Comparison of ENCODE assay signal across 13 mouse cellular contexts in the genomic region with DNA sequence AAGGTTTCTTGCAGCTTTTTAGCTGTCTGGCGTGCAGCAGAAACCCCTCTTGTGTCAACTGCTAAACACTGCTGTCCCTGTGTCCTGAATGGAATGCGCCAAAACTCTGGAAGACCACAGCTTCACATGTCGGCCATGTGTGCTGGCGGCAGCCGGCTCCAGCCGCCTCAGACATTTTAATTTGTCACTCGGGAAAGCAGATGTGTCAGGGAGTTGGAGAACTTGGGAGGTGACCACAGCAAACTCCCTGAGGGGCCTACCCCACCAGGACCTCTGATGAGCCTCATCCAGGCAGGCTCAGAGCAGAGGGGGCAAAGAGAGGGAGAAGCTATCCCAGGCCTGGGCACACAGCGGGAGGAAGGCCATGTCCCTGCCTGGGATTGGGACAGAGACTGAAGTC.
DNase-seq lines count a peak whose midpoint lies in the region; ATAC-seq and TF ChIP-seq lines count a peak whose summit lies in the region.
"Had no signal": no experiment of that assay in that cellular context is flagged by ENCODE, and none has a peak within 500 bp of the region (broad histone marks: within the 10 kb centered on the region; RNA-seq: fewer than 3 reads in every experiment).

No protein-coding gene starts in this region.

- no peaks in the 10 kb centered on the region for H3K27me3 ChIP-seq in hindbrain, embryonic 10.5 days (ENCODE audit: insufficient read depth, poor library complexity, severe bottlenecking)
- no peaks in the 10 kb centered on the region for H3K27me3 ChIP-seq in hindbrain, embryonic 16.5 days (replicated peaks; ENCODE audit: control insufficient read depth, insufficient read depth, low read length)
- no peaks in the 10 kb centered on the region for H3K27me3 ChIP-seq in limb, embryonic 11.5 days (ENCODE audit: control insufficient read depth, insufficient read depth, low read length)
- no peaks in the 10 kb centered on the region for H3K27me3 ChIP-seq in liver, embryonic 11.5 days (replicated peaks; ENCODE audit: control insufficient read depth, insufficient read depth, low read length)
- H3K27me3 ChIP-seq in forebrain, embryonic 11.5 days (ENCODE audit: control insufficient read depth, insufficient read depth, low read length), result no peaks in the 10 kb centered on the region

- peak overlapping the region; percentile 56; the same call in 1 of the 2 replicates for H3K27ac ChIP-seq in hindbrain, embryonic 10.5 days
- H3K27ac ChIP-seq in hindbrain, embryonic 16.5 days (ENCODE audit: low read depth, low read length), result no peak overlapping the region
- peak overlapping the region; percentile 72 for H3K27ac ChIP-seq in limb, embryonic 11.5 days (replicated peaks; ENCODE audit: low read depth, low read length)
- H3K27ac ChIP-seq in liver, embryonic 11.5 days (ENCODE audit: low read depth, low read length), result no peak overlapping the region
- no peak overlapping the region for H3K27ac ChIP-seq in forebrain, embryonic 11.5 days (ENCODE audit: low read depth, low read length)
- H3K27ac ChIP-seq: gastrocnemius, adult 2 months; hindbrain, embryonic 14.5 days had no signal

- no peak overlapping the region for H3K9ac ChIP-seq in hindbrain, embryonic 16.5 days (ENCODE audit: low read depth, low read length)
- H3K9ac ChIP-seq in limb, embryonic 11.5 days (ENCODE audit: low read length), result no peak overlapping the region
- H3K9ac ChIP-seq in liver, embryonic 11.5 days (ENCODE audit: low read depth, low read length), result no peak overlapping the region
- H3K9ac ChIP-seq in forebrain, embryonic 11.5 days (ENCODE audit: low read length), result no peak overlapping the region
- H3K9ac ChIP-seq: hindbrain, embryonic 14.5 days had no signal

- no peaks in the 10 kb centered on the region for H3K36me3 ChIP-seq in hindbrain, embryonic 10.5 days
- H3K36me3 ChIP-seq in hindbrain, embryonic 16.5 days (ENCODE audit: control insufficient read depth, insufficient read depth, low read length), result no peaks in the 10 kb centered on the region
- no peaks in the 10 kb centered on the region for H3K36me3 ChIP-seq in limb, embryonic 11.5 days (ENCODE audit: control insufficient read depth, insufficient read depth, low read length)
- H3K36me3 ChIP-seq in liver, embryonic 11.5 days (ENCODE audit: control insufficient read depth, insufficient read depth, low read length), result no peaks in the 10 kb centered on the region
- no peaks in the 10 kb centered on the region for H3K36me3 ChIP-seq in forebrain, embryonic 11.5 days (ENCODE audit: control insufficient read depth, insufficient read depth, low read length)

- peaks cover 15% of the 10 kb centered on the region for H3K4me1 ChIP-seq in hindbrain, embryonic 10.5 days (replicated peaks)
- H3K4me1 ChIP-seq in hindbrain, embryonic 16.5 days (ENCODE audit: control insufficient read depth, insufficient read depth, low read depth, low read length), result no peaks in the 10 kb centered on the region; the same call in 1 of the 2 replicates
- H3K4me1 ChIP-seq in limb, embryonic 11.5 days (ENCODE audit: control insufficient read depth, insufficient read depth, low read length), result peaks cover 16% of the 10 kb centered on the region; the same call in 1 of the 2 replicates
- no peaks in the 10 kb centered on the region for H3K4me1 ChIP-seq in liver, embryonic 11.5 days (replicated peaks; ENCODE audit: control insufficient read depth, insufficient read depth, low read length)
- no peaks in the 10 kb centered on the region for H3K4me1 ChIP-seq in forebrain, embryonic 11.5 days (replicated peaks; ENCODE audit: control insufficient read depth, insufficient read depth, low read length)

- WGBS in hindbrain, embryonic 10.5 days, result 61% methylated on average over 8 of the region's 8 CpGs
- 56% methylated on average over 8 of the region's 8 CpGs for WGBS in hindbrain, embryonic 16.5 days
- WGBS in limb, embryonic 11.5 days, result 23% methylated on average over 8 of the region's 8 CpGs
- WGBS in liver, embryonic 11.5 days, result 69% methylated on average over 8 of the region's 8 CpGs
- WGBS in forebrain, embryonic 11.5 days, result 85% methylated on average over 8 of the region's 8 CpGs

- no peak for ATAC-seq in hindbrain, embryonic 16.5 days
- ATAC-seq in limb, embryonic 11.5 days (ENCODE audit: insufficient number of reproducible peaks, low FRiP score, low TSS enrichment, low read depth), result peak; percentile 72; the same call in 1 of the 2 replicates
- ATAC-seq in liver, embryonic 11.5 days (replicated peaks; ENCODE audit: low FRiP score), result no peak
- no peak for ATAC-seq in forebrain, embryonic 11.5 days (replicated peaks; ENCODE audit: low FRiP score)

- peak; percentile 16 for DNase-seq in hindbrain, embryonic 10.5 days (ENCODE audit: low spot score)
- peak; percentile 11 for DNase-seq in 3134 (ENCODE audit: extremely low read depth, insufficient read length, low spot score)
- DNase-seq in brain, embryonic 14.5 days (ENCODE audit: low read depth), result peak; percentile 12
- DNase-seq in limb, embryonic 11.5 days (ENCODE audit: low spot score), result peak; percentile 74
- DNase-seq in liver, embryonic 11.5 days (ENCODE audit: low spot score), result no peak
- DNase-seq in forebrain, embryonic 11.5 days (ENCODE audit: low spot score), result no peak
- DNase-seq: cerebellum, adult 2 months; gastrocnemius, adult 2 months; left cerebral cortex, postnatal 4 days; lung, postnatal 36 days; spleen, adult 18-20 months had no signal

- no peak for TF ChIP-seq CTCF in brain, embryonic 14.5 days (IDR thresholded peaks at IDR 0.05; ENCODE audit: borderline replicate concordance, extremely low read depth, insufficient read depth, insufficient read length)

- H3K9me3 ChIP-seq in hindbrain, embryonic 10.5 days, result no peaks in the 10 kb centered on the region
- H3K9me3 ChIP-seq in hindbrain, embryonic 16.5 days (ENCODE audit: control insufficient read depth, low read length), result no peaks in the 10 kb centered on the region
- H3K9me3 ChIP-seq in limb, embryonic 11.5 days (ENCODE audit: control insufficient read depth, low read length), result no peaks in the 10 kb centered on the region
- H3K9me3 ChIP-seq in liver, embryonic 11.5 days (ENCODE audit: control insufficient read depth, low read length), result no peaks in the 10 kb centered on the region
- no peaks in the 10 kb centered on the region for H3K9me3 ChIP-seq in forebrain, embryonic 11.5 days (ENCODE audit: control insufficient read depth, low read length)

- H3K4me2 ChIP-seq in hindbrain, embryonic 16.5 days (ENCODE audit: low read length), result no peak overlapping the region
- H3K4me2 ChIP-seq in limb, embryonic 11.5 days (ENCODE audit: low read depth, severe bottlenecking), result 0 out of 2 replicates have a peak overlapping the region, but pooled peaks have one; percentile 3
- H3K4me2 ChIP-seq in liver, embryonic 11.5 days, result no peak overlapping the region
- no peak overlapping the region for H3K4me2 ChIP-seq in forebrain, embryonic 11.5 days (ENCODE audit: low read depth, low read length, severe bottlenecking)
- H3K4me2 ChIP-seq: hindbrain, embryonic 14.5 days had no signal

- TF ChIP-seq POLR2A in brain, embryonic 14.5 days (IDR thresholded peaks at IDR 0.05; ENCODE audit: borderline replicate concordance, extremely low read depth, insufficient read depth, insufficient read length, poor library complexity, severe bottlenecking), result no peak

- no peak overlapping the region for H3K4me3 ChIP-seq in hindbrain, embryonic 10.5 days
- H3K4me3 ChIP-seq in hindbrain, embryonic 16.5 days (ENCODE audit: low read length), result no peak overlapping the region
- no peak overlapping the region for H3K4me3 ChIP-seq in limb, embryonic 11.5 days (ENCODE audit: low read depth, low read length)
- H3K4me3 ChIP-seq in liver, embryonic 11.5 days (ENCODE audit: low read depth, low read length), result no peak overlapping the region
- no peak overlapping the region for H3K4me3 ChIP-seq in forebrain, embryonic 11.5 days (ENCODE audit: low read depth, low read length)
- H3K4me3 ChIP-seq: gastrocnemius, adult 2 months had no signal

Comparison
In these comparisons a context has a peak if more than half of its experiments do, and no peak if none do; other contexts are left out.
1. H3K27ac ChIP-seq: peak in hindbrain, embryonic 10.5 days (single experiment) and limb, embryonic 11.5 days (single experiment); none in hindbrain, embryonic 16.5 days (single experiment), liver, embryonic 11.5 days (single experiment) and forebrain, embryonic 11.5 days (single experiment).
2. DNase-seq: peak in hindbrain, embryonic 10.5 days (single experiment), 3134 (single experiment), brain, embryonic 14.5 days (single experiment) and limb, embryonic 11.5 days (single experiment); none in liver, embryonic 11.5 days (single experiment) and forebrain, embryonic 11.5 days (single experiment).